Mouse (Mus musculus) left cerebral cortex, adult 18-20 months (tissue): ENCODE results near the gene Pgc. TPM values are rescaled to one million over a fixed set of nuclear protein-coding genes. Genes with fewer than 3 reads are reported as not detected.

Source experiments
- DNase-seq, 2 experiments: peaks; one replicate each; pipeline ENCODE4 v3.0.0; 2021 to 2022; ENCODE audit warnings: low spot score in 2 of 2, mixed read lengths in 1 of 2
- total RNA-seq, 2 experiments: library from RNA; stranded (reverse); gene quantifications; 2 replicates each; pipeline ENCODE4 v1.2.3; 2021

The Pgc gene
- total RNA-seq, 2 experiments from 2014 or later, result not detected

- no peak for DNase-seq
Measured at GRCm38 (mm10) chr17:47748791-47749553, 22.3 kb downstream of the Pgc start.

DNA sequence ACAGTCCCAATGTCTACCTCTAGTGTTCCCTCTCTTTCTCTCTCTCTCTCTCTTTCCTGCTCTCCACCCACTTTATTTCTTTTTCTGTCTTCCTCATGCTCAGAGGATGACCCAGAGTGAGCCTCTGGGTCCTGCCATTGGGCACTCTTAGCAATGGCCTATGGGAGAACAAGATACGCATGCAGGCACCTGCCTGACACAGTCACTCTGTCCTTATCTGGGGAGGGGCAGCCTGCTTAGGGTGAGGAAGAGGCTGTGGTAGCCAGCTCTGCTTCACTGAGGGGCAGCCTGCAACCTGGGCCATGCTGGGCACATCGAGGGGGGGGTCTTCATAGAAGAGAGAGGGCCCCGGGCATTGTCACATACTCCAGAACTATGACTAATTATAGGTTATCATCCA lies 23.0 kb downstream of the Pgc start:
- no peak for DNase-seq

DNA sequence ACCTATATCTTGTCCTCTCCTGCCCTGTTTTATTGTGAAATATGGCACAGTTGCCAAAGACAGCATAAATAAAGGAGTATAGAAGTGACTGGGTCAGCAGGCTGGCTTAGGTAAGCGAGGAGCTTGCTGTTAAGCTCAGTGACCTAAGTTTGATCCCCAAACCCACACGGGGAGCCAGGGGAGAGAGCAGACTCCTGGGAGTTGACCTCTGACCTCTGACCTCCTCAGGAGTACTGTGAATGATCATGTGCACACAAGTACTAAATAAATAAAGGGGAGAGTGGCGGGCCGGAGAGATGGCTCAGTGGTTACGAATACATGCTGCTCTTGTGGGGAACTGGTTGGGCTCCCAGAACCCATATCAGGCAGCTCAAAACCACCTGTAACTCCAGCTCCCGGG lies 23.5 kb downstream of the Pgc start:
- no peak for DNase-seq

- DNase-seq, result no peak
Measured at GRCm38 (mm10) chr17:47751811-47752210, 25.2 kb downstream of the Pgc start.

- no peak for DNase-seq
Measured at GRCm38 (mm10) chr17:47753130-47753775, 26.6 kb downstream of the Pgc start.

DNA sequence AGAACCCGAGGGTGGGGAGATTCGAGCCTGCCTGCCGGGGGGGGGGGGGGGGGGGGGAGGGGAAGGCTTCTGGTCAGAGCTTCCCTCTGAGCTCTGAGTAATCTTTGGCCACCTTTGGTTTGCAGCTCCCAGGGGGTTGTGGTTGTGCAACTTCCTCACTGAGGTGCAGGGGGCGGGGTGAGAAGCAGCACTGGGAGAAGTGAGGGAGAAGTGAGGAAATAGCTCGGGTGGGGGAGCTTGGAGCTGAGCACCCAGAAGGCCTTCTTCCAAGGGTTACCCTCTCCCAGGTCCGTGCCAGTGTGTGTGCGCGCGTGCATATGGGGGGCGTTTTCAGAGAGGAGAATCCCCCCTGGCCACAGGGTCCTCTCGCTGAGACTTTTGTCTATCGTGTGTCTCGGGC lies 27.6 kb downstream of the Pgc start:
- DNase-seq, result no peak

GRCm38 (mm10) chr17:47756366-47756765 lies 29.7 kb downstream of the Pgc start:
- DNase-seq, result no peak

- DNase-seq, result no peak
Measured at GRCm38 (mm10) chr17:47757056-47757610, 30.5 kb downstream of the Pgc start.

- DNase-seq, result peak in 1 of 2 experiments; percentile 15
Measured at GRCm38 (mm10) chr17:47759702-47760410, 33.2 kb downstream of the Pgc start.

- no peak for DNase-seq
Measured at GRCm38 (mm10) chr17:47762028-47762427, 35.4 kb downstream of the Pgc start.

DNA sequence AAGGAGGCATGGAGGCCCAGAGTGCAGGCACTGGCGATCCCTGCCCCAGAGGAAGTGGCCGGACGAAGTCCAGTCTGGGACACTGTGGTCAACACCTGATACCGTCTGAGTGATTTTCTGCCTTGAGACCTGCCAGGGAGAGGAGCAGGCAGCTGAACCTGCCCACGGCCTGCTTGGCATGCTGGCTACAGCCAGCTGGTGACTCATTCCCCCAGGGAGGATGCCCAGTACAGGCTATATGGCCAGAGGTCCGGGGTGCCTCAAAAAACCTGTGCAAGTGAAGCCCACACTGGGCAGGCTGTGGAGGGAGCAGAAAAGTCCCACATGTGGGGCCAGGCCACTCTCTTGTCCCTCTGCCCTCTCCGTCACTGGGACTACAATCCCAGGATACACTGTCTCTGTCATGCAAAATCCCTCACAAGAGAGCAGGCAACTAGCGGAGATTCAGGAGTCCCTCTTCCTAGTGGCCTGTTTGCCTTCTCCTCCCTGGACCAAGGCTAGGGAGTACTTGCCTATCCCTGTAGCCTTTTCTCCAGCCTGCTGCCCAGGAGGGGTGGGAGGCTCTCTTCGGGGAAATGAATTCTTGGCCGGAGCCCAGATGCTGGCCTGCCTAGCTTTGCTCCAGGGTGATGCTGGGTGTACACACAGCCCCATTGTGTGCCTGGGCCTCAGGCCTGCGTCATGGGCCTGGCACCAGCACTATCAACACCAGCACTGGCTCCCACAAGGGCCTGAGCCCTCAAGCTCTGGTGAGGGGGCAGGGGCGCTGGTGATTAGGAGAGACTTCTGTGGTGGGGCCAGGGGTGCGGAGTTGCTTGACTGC lies 36.1 kb downstream of the Pgc start:
- peak; percentile 69 to 75 for DNase-seq

DNA sequence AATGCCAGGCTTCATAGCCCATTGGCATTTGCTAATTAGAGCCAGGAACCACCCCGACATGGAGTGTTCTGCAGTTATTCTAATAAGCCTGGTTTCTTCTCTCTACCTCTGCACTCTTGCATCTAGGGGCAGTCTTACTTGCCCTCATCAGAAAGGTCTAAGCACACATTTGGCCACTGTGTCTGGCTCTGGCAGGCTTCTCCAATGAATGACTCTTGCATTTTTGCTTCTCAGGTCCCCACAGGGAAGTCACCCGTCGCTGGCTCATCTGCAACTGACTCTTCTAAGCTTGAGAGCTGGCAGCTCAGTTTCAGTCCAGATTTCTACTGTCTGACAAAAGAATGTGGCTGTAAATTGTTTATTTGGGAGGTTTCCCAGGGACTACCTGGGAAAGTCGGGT lies 39.3 kb downstream of the Pgc start:
- DNase-seq, result no peak

DNA sequence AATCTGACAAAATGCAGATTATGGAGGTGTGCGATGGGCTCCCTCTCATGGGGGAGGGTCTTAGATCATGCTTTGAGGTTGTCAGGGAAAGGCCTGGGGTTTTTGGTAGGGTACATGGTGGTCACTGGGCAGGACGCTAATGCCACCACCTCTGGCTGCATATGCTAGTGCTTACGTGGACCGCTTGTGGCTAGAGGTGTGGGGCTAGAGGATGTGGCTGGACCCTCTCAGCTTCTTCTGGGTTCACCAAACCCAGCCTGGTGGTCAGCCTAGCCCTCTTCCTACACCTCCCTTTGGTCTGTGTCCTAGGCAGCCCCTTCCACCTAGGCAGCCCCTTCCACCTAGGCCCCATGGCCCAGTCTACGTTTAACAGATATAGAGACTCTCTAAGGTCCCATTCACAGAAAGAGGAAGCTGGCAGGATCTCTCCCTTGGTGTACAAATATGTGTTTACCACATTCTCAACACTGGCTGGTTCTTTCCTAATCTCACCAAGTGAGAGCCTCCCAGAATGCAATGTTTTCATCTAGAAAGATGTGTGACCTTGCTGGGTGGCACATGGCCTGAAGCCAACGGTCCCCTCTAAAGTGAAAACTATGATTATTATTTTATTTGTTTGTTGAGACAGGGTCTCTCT lies 39.9 kb downstream of the Pgc start:
- no peak for DNase-seq

- DNase-seq, result no peak
Measured at GRCm38 (mm10) chr17:47767081-47767455, 40.4 kb downstream of the Pgc start.

GRCm38 (mm10) chr17:47767456-47768141 lies 41.0 kb downstream of the Pgc start:
- no peak for DNase-seq

DNA sequence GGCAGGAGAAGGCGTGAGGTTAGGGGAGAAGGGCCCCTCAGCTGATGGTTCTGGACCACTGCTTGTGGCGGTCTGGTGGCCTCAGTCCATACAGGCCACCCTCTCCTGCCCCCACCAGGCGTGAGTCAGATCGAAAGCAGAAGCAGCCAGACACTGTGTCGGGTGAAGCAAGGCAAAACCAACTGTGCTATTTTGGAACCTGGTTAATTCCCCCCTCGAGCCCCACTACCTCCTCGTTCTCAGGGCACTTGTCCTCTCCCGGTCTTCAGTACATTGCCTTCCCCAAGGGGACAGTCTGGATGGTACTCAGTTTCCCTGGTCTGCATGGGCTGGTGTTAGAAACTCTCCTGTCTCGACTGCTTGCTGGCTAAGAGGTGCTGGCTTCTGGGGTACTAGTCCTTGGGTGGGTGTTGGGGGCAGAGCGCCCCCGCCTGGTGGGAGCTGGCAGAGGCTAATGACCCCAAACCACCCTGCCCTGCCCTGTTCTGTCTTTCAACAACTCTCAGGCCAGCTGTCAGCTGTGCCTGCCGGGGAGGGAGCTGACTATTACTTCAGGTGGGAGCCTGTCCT lies 42.1 kb downstream of the Pgc start:
- no peak for DNase-seq

- no peak for DNase-seq
Measured at GRCm38 (mm10) chr17:47769389-47770299, 43.0 kb downstream of the Pgc start.

GRCm38 (mm10) chr17:47773604-47774003 lies 47.0 kb downstream of the Pgc start:
- DNase-seq, result no peak

DNA sequence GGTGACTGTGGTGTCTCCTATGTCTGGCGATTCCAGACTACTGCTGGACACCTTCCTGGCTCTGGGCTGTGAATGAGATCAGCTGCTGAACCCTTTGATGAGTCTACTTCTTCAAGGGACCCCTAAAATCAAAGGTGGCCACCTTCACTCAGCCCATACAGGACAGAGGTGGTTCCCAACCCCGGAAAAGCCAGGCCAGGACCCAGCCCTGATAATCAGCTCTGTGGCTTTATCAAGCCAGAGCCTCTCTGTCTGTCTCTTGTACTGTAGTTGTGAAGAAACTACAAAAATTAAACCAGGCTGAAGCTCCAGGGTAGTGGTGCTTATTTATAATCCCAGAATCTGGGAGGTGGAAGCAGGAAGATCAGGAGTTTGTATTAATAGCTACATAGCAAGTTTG lies 50.5 kb downstream of the Pgc start:
- no peak for DNase-seq
